Mouse (Mus musculus) ES-Bruce4 (cell line): ENCODE measurements around the gene Cnst. TPM values are rescaled to one million over a fixed set of nuclear protein-coding genes. Genes with fewer than 3 reads are reported as not detected.
A peak's percentile ranks its signal among the peaks of the same experiment; 100 is the strongest.

Experiments
- H3K27ac ChIP-seq: 2 replicates; pipeline ENCODE4 v1.5.1; 2012; ENCODE audit warnings: low read length, inconsistent platforms; ENCODE audit not compliant: insufficient read depth
- H3K27me3 ChIP-seq: 2 replicates; pipeline ENCODE4 v1.6.1; 2012; ENCODE audit warnings: mild to moderate bottlenecking, low read length, inconsistent platforms; ENCODE audit not compliant: control insufficient read depth, poor library complexity, insufficient read depth, severe bottlenecking
- H3K36me3 ChIP-seq: 2 replicates; pipeline ENCODE4 v1.6.1; 2012; ENCODE audit warnings: inconsistent platforms, mild to moderate bottlenecking, low read length, moderate library complexity; ENCODE audit not compliant: control insufficient read depth, poor library complexity, insufficient read depth, severe bottlenecking
- H3K4me1 ChIP-seq: one replicate; pipeline ENCODE4 v1.8.1; 2011; ENCODE audit warnings: low read length; ENCODE audit not compliant: control insufficient read depth, insufficient read depth
- H3K4me3 ChIP-seq: 2 replicates; pipeline ENCODE4 v1.5.1; 2011; ENCODE audit warnings: low read depth, mild to moderate bottlenecking, low read length
- H3K9ac ChIP-seq: 2 replicates; pipeline ENCODE4 v1.6.1; 2012; ENCODE audit warnings: low read depth, mild to moderate bottlenecking, inconsistent platforms; ENCODE audit not compliant: poor library complexity, severe bottlenecking
- H3K9me3 ChIP-seq: replicated peaks from 2 replicates; pipeline ENCODE4 v1.6.1; 2012; ENCODE audit warnings: mild to moderate bottlenecking, low read length, inconsistent platforms; ENCODE audit not compliant: control insufficient read depth, poor library complexity, insufficient read depth, severe bottlenecking
- CTCF ChIP-seq: IDR thresholded peaks from one replicate; pipeline ENCODE4 v1.8.1; 2011; ENCODE audit warnings: low read depth, low read length
- EP300 ChIP-seq: IDR thresholded peaks from 2 replicates; pipeline ENCODE4 v1.6.1; 2011; ENCODE audit warnings: low read depth, low read length; ENCODE audit not compliant: insufficient read depth
- POLR2A ChIP-seq: IDR thresholded peaks from one replicate; pipeline ENCODE4 v1.8.1; 2011; ENCODE audit warnings: low read length; ENCODE audit not compliant: insufficient read depth
- polyA plus RNA-seq: library from polyadenylated mRNA; stranded (reverse); fragments of >200 nt; gene quantifications from 2 replicates; pipeline ENCODE4 v1.2.4, GENCODE M21; 2011; ENCODE audit warnings: low read depth; ENCODE audit not compliant: missing spikeins, insufficient read depth, insufficient read length

The Cnst gene
- polyA plus RNA-seq, 1 experiment: 10.2 TPM

DNA sequence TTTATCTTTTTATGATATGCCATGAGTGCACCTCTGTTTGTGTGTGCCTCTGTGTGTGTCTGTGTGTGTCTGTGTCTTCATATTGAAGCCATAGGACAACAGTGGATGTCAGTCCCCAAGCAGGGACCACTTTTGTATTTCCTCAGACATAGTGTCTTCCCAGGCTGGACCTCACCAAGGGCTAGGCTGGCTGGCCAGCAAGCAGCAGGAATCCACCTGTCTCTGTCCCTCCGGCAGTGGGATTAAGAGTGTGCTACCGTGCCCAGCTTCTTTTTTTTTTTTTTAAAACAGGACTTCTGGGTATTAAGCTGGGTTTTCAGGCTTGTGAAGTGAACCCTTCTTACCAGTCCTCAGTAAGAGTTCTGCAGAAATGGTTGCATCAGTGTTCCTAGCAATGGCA lies 46.0 kb downstream of the Cnst start:
- Histone ChIP-seq H3K4me1 (no peaks in the 10 kb centered on the region), H3K27me3 (no peaks in the 10 kb centered on the region), H3K27ac (no peak overlapping the region), H3K4me3 (no peak overlapping the region), H3K9ac (no peak overlapping the region), H3K9me3 (no peaks in the 10 kb centered on the region), H3K36me3 (no peaks in the 10 kb centered on the region)
- TF ChIP-seq EP300 (no peak), POLR2A (no peak), CTCF (no peak)

DNA sequence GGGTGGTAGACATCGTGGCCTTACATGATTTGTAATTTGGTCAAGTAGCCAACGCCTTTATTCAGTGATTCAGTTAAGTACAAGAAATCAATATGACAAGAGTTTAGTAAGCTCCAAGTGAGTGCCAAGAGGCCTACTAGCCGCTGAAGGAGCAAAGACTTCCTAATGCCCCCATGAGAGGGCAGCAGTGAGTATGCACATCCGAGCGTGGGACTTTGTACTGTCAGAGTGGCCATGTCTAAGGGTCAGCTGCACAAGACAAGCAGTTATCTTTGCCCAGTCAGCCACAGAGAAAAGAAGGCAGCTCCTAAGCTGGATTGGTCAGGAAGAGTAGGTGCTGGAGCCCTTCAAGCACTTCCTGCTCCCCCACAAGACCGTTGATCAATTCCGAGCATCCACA lies 46.8 kb downstream of the Cnst start:
- no peaks in the 10 kb centered on the region for H3K4me1 ChIP-seq
- H3K36me3 ChIP-seq: no peaks in the 10 kb centered on the region
- no peak overlapping the region for H3K9ac ChIP-seq
- H3K9me3 ChIP-seq: no peaks in the 10 kb centered on the region
- no peak overlapping the region for H3K4me3 ChIP-seq
- no peaks in the 10 kb centered on the region for H3K27me3 ChIP-seq
- no peak for TF ChIP-seq EP300
- TF ChIP-seq CTCF: peak; percentile 81
- TF ChIP-seq POLR2A: no peak
- no peak overlapping the region for H3K27ac ChIP-seq

DNA sequence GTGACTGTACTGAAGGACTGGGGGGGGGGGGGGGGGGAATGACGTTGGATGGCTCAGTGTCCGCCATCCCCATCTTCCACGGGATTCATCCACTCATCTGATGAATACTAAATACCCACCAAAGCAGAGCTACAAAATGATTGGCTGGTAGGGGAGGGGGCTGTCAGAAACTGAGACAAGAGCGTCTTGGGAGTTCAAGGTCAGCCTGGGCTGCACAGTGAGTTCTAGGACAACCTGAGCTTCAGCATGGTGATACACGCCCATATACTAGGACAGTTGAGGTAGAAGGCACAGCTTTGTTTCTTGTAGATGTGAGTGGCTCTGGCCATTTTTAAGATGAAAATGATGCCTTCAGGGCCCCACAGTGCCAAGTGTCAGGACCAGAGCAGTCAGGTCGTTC lies 52.2 kb downstream of the Cnst start:
- Histone ChIP-seq H3K9ac (no peak overlapping the region), H3K4me1 (peaks cover 4% of the 10 kb centered on the region), H3K36me3 (no peaks in the 10 kb centered on the region), H3K27ac (no peak overlapping the region), H3K9me3 (no peaks in the 10 kb centered on the region), H3K27me3 (no peaks in the 10 kb centered on the region), H3K4me3 (no peak overlapping the region)
- no peak for TF ChIP-seq CTCF

DNA sequence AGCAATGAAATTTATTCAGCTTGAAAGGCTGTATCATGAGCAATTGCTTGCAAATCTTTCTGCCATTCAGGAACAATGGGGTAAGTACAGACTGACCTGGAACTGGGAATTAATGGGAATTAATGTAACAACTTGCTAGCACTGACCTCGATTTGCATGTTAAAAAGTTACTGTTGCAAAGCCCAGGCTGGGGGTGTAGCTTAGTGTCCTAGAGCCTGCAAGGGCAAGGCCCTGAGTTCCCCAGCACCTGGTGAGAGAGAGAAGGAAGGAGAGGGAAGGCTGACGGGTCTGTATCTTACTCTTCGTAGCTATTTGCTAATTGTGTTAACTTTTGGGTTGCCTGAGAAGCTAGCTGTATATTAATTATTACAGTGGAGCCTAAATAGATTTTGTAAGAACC lies 58.4 kb downstream of the Cnst start:
- Histone ChIP-seq H3K9ac (no peak overlapping the region), H3K27ac (peak overlapping the region; percentile 25; the same call in 1 of the 2 replicates), H3K4me3 (no peak overlapping the region), H3K4me1 (peaks cover 3% of the 10 kb centered on the region), H3K36me3 (no peaks in the 10 kb centered on the region), H3K27me3 (no peaks in the 10 kb centered on the region), H3K9me3 (no peaks in the 10 kb centered on the region)
- no peak for TF ChIP-seq CTCF
- TF ChIP-seq EP300: peak; percentile 76; the same call in 1 of the 2 replicates

GRCm38 (mm10) chr1:179606004-179606723 lies 60.0 kb downstream of the Cnst start:
- no peaks in the 10 kb centered on the region for H3K36me3 ChIP-seq
- H3K9ac ChIP-seq: no peak overlapping the region

GRCm38 (mm10) chr1:179608521-179608920 lies 62.4 kb downstream of the Cnst start:
- H3K4me3 ChIP-seq: no peak overlapping the region
- no peaks in the 10 kb centered on the region for H3K27me3 ChIP-seq
- H3K36me3 ChIP-seq: no peaks in the 10 kb centered on the region
- H3K4me1 ChIP-seq: peaks cover 3% of the 10 kb centered on the region
- no peak overlapping the region for H3K27ac ChIP-seq
- no peak overlapping the region for H3K9ac ChIP-seq
- TF ChIP-seq CTCF (no peak), EP300 (no peak), POLR2A (no peak)
- H3K9me3 ChIP-seq: no peaks in the 10 kb centered on the region

More at GRCm38 (mm10) chr1:179606004-179606723, 60.0 kb downstream of the Cnst start:
- Histone ChIP-seq H3K27ac (no peak overlapping the region), H3K9me3 (no peaks in the 10 kb centered on the region), H3K27me3 (no peaks in the 10 kb centered on the region), H3K4me3 (no peak overlapping the region), H3K4me1 (peaks cover 3% of the 10 kb centered on the region)
- TF ChIP-seq POLR2A: no peak
- TF ChIP-seq EP300: no peak
- no peak for TF ChIP-seq CTCF
